Mouse (Mus musculus): ENCODE measurements around the gene Cd300ld4. TPM values are rescaled to one million over a fixed set of nuclear protein-coding genes. Genes with fewer than 3 reads are reported as not detected.
"Not testable (repeated sequence)": the region's sequence is repeated elsewhere in the genome, so short reads cannot be mapped to it uniquely, and the experiment has no call there.

Cd300ld4 gene
- polyA plus RNA-seq, 1 experiment from 2014 or later, result not detected

- no peaks in the 10 kb centered on the region for H3K9me3 ChIP-seq
- WGBS, result 3% methylated on average over 9 of the region's 9 CpGs
- no peaks in the 10 kb centered on the region for H3K36me3 ChIP-seq
- H3K4me3 ChIP-seq, result no peak overlapping the region
- no peaks in the 10 kb centered on the region for H3K4me1 ChIP-seq
- H3K27ac ChIP-seq, result no peak overlapping the region
- H3K27me3 ChIP-seq, result no peaks in the 10 kb centered on the region
- no peak overlapping the region for H3K9ac ChIP-seq
- H3K4me2 ChIP-seq, result no peak overlapping the region
- ATAC-seq (ENCODE audit: insufficient number of reproducible peaks, insufficient read depth, low FRiP score, low TSS enrichment, low read depth), result no peak
These were observed 25.4 kb upstream of the Cd300ld4 start for GRCm38 (mm10) chr11:115052206-115052605.

GRCm38 (mm10) chr11:115049282-115049895 lies 22.6 kb upstream of the Cd300ld4 start:
- Histone ChIP-seq H3K4me2 (no peak overlapping the region), H3K4me3 (no peak overlapping the region), H3K9me3 (no peaks in the 10 kb centered on the region), H3K27ac (no peak overlapping the region), H3K9ac (no peak overlapping the region), H3K4me1 (no peaks in the 10 kb centered on the region), H3K27me3 (no peaks in the 10 kb centered on the region), H3K36me3 (no peaks in the 10 kb centered on the region)
- no peak for ATAC-seq (ENCODE audit: insufficient number of reproducible peaks, insufficient read depth, low FRiP score, low TSS enrichment, low read depth)
- 47% methylated on average over 3 of the region's 3 CpGs for WGBS

GRCm38 (mm10) chr11:115048259-115048658 lies 21.4 kb upstream of the Cd300ld4 start, which contains the start of gene Cd300ld3:
Cd300ld3 (minus strand) TSS chr11:115048409.
- no peak within 1 kb of the TSS for H3K4me2 ChIP-seq
- H3K36me3 ChIP-seq, result no peaks in the 10 kb centered on the region
- WGBS, result 71% methylated on average over 2 of the region's 2 CpGs

GRCm38 (mm10) chr11:115037669-115038068 lies 10.9 kb upstream of the Cd300ld4 start, which contains the start of gene Cd300ld5:
Cd300ld5 (minus strand) TSS chr11:115037769.
- not testable (repeated sequence) for H3K9me3 ChIP-seq; H3K27me3 ChIP-seq; H3K9ac ChIP-seq; H3K36me3 ChIP-seq; ATAC-seq (ENCODE audit: insufficient number of reproducible peaks, insufficient read depth, low FRiP score, low TSS enrichment, low read depth); H3K4me3 ChIP-seq; H3K4me1 ChIP-seq; H3K27ac ChIP-seq; H3K4me2 ChIP-seq
- no CpG with 5 or more reads among the region's 6 CpGs for WGBS

More at GRCm38 (mm10) chr11:115048259-115048658, 21.4 kb upstream of the Cd300ld4 start, which contains the start of gene Cd300ld3:
- Histone ChIP-seq H3K9me3 (no peaks in the 10 kb centered on the region), H3K27ac (no peak within 1 kb of the TSS), H3K4me3 (no peak within 1 kb of the TSS), H3K27me3 (no peaks in the 10 kb centered on the region), H3K4me1 (no peaks in the 10 kb centered on the region), H3K9ac (no peak within 1 kb of the TSS)
- no peak for ATAC-seq (ENCODE audit: insufficient number of reproducible peaks, insufficient read depth, low FRiP score, low TSS enrichment, low read depth)

GRCm38 (mm10) chr11:115016093-115016492 lies 10.7 kb downstream of the Cd300ld4 start, which contains the start of gene Cd300ld2:
Cd300ld2 (minus strand) TSS chr11:115016193.
- not testable (repeated sequence) for H3K27me3 ChIP-seq; H3K36me3 ChIP-seq; H3K4me1 ChIP-seq; H3K9me3 ChIP-seq; H3K4me3 ChIP-seq; ATAC-seq (ENCODE audit: insufficient number of reproducible peaks, insufficient read depth, low FRiP score, low TSS enrichment, low read depth); H3K4me2 ChIP-seq; H3K27ac ChIP-seq; H3K9ac ChIP-seq
- WGBS, result no CpG with 5 or more reads among the region's 7 CpGs

- Histone ChIP-seq H3K4me3 (no peak overlapping the region), H3K27ac (no peak overlapping the region), H3K9me3 (no peaks in the 10 kb centered on the region), H3K27me3 (no peaks in the 10 kb centered on the region), H3K9ac (no peak overlapping the region), H3K36me3 (no peaks in the 10 kb centered on the region), H3K4me1 (no peaks in the 10 kb centered on the region), H3K4me2 (no peak overlapping the region)
- ATAC-seq (ENCODE audit: insufficient number of reproducible peaks, insufficient read depth, low FRiP score, low TSS enrichment, low read depth), result no peak
- WGBS, result 82% methylated on average over 5 of the region's 5 CpGs
These were observed 22.7 kb downstream of the Cd300ld4 start for GRCm38 (mm10) chr11:115004070-115004469.

- Histone ChIP-seq H3K4me2 (no peak within 1 kb of the TSS), H3K27ac (no peak within 1 kb of the TSS), H3K9me3 (no peaks in the 10 kb centered on the region), H3K27me3 (no peaks in the 10 kb centered on the region), H3K4me3 (no peak within 1 kb of the TSS), H3K9ac (no peak within 1 kb of the TSS), H3K36me3 (no peaks in the 10 kb centered on the region), H3K4me1 (no peaks in the 10 kb centered on the region)
- 85% methylated on average over 7 of the region's 7 CpGs for WGBS
- no peak for ATAC-seq (ENCODE audit: insufficient number of reproducible peaks, insufficient read depth, low FRiP score, low TSS enrichment, low read depth)
These were observed 25.3 kb downstream of the Cd300ld4 start, which contains the start of gene Cd300c2 for GRCm38 (mm10) chr11:115001474-115002040. Cd300c2 (minus strand) TSS chr11:115001880.

- Histone ChIP-seq H3K27me3 (no peaks in the 10 kb centered on the region), H3K4me3 (no peak within 1 kb of the TSS), H3K9me3 (no peaks in the 10 kb centered on the region), H3K4me2 (no peak within 1 kb of the TSS), H3K36me3 (no peaks in the 10 kb centered on the region), H3K27ac (no peak within 1 kb of the TSS), H3K9ac (no peak within 1 kb of the TSS), H3K4me1 (no peaks in the 10 kb centered on the region)
- 78% methylated on average over 4 of the region's 4 CpGs for WGBS
- no peak for ATAC-seq (ENCODE audit: insufficient number of reproducible peaks, insufficient read depth, low FRiP score, low TSS enrichment, low read depth)
These were observed 37.0 kb downstream of the Cd300ld4 start, which contains the start of gene Cd300ld for GRCm38 (mm10) chr11:114989793-114990192. Cd300ld (minus strand) TSS chr11:114989922.

GRCm38 (mm10) chr11:114981866-114982265 lies 44.9 kb downstream of the Cd300ld4 start:
- no peaks in the 10 kb centered on the region for H3K4me1 ChIP-seq
- no peak overlapping the region for H3K27ac ChIP-seq
- no peak overlapping the region for H3K4me3 ChIP-seq
- no peak overlapping the region for H3K4me2 ChIP-seq
- H3K27me3 ChIP-seq, result no peaks in the 10 kb centered on the region
- no peak for ATAC-seq (ENCODE audit: insufficient number of reproducible peaks, insufficient read depth, low FRiP score, low TSS enrichment, low read depth)
- no peaks in the 10 kb centered on the region for H3K36me3 ChIP-seq
- no peak overlapping the region for H3K9ac ChIP-seq
- H3K9me3 ChIP-seq, result peaks cover 24% of the 10 kb centered on the region
- 75% methylated on average over 4 of the region's 4 CpGs for WGBS

- Histone ChIP-seq H3K4me3 (no peak overlapping the region), H3K4me1 (no peaks in the 10 kb centered on the region), H3K4me2 (no peak overlapping the region), H3K9ac (no peak overlapping the region), H3K27me3 (no peaks in the 10 kb centered on the region), H3K27ac (no peak overlapping the region), H3K9me3 (peaks cover 14% of the 10 kb centered on the region), H3K36me3 (no peaks in the 10 kb centered on the region)
- 80% methylated on average over 10 of the region's 10 CpGs for WGBS
- ATAC-seq (ENCODE audit: insufficient number of reproducible peaks, insufficient read depth, low FRiP score, low TSS enrichment, low read depth), result no peak
These were observed 54.1 kb downstream of the Cd300ld4 start for GRCm38 (mm10) chr11:114972726-114973125.
